Mouse (Mus musculus) MEL (cell line): ENCODE measurements at regions not wholly inside any gene's neighbourhood (a gene's known extent, or its start where the extent isn't known, plus 50 kb on each side); places are given as distances from the start of the nearest gene placed in this dataset.

Source experiments
- CTCF ChIP-seq, 3 experiments: IDR thresholded peaks in 2 of 3; conservative IDR thresholded peaks in 1 of 3; 2 replicates each; pipeline ENCODE4 v1.5.1; 2011 to 2012; ENCODE audit warnings: low read length in 3 of 3, low read depth in 2 of 3, mild to moderate bottlenecking in 2 of 3, improper control_type of control experiment in 1 of 3, inconsistent platforms in 1 of 3, mixed read lengths in 1 of 3, moderate library complexity in 1 of 3; ENCODE audit not compliant: control insufficient read depth in 1 of 3, insufficient read depth in 1 of 3, poor library complexity in 1 of 3, severe bottlenecking in 1 of 3
- POLR2AphosphoS2 ChIP-seq: IDR thresholded peaks from 2 replicates; pipeline ENCODE4 v1.6.1; 2011; ENCODE audit warnings: low read length, improper control_type of control experiment

DNA sequence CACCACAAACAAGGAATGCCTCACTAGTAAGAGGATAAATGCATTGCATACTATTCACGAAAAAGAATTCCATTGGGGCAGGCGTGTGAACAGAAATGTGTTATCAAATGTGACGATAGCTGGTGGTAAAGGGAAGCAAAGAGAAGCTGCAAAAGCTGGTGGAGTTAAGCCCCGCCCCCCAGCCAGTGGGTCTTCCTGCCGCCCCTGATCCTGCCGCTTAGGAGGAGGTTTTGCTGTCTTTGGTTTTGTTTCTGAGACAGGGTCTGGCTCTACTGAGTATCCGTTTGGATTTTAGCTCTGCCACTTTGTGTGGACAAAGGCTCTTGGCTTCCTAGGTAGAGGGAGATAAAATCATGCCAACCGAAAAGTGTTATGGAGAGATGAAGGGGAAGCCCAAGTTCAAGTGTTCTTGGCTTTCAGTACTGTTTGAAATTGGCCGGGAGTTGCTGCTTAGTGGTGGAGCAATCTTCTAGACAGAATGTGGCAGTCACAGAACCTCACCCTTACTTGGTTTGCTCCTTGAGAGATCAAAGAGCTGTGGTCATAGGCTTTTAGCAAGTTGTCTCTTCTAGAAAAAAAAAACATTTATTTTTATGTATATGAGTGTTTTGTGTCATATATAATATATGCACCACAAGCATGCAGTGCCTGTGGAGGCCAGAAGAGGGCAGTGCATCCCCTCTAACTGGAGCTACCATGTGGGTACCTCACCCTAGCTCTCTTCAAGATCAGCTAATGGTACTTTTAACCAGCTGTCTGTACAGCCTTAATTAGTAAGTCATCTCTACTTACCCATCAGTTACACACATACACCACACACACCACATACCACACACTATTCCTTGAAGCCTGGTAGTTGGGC lies 59.8 kb upstream of the Slc34a2 start:
- TF ChIP-seq CTCF (IDR thresholded peaks at IDR 0.05 in 2 of 3, conservative IDR thresholded peaks at IDR 0.05 in 1 of 3; ENCODE audit: control insufficient read depth in 1 of 3, insufficient read depth in 1 of 3, low read depth in 2 of 3, low read length in 3 of 3, poor library complexity in 1 of 3, severe bottlenecking in 1 of 3) (peak; percentile 27 to 46 (median 39)), POLR2AphosphoS2 (no peak)
